Mouse (Mus musculus): ENCODE measurements around the gene E130308A19Rik.

E130308A19Rik gene

DNA sequence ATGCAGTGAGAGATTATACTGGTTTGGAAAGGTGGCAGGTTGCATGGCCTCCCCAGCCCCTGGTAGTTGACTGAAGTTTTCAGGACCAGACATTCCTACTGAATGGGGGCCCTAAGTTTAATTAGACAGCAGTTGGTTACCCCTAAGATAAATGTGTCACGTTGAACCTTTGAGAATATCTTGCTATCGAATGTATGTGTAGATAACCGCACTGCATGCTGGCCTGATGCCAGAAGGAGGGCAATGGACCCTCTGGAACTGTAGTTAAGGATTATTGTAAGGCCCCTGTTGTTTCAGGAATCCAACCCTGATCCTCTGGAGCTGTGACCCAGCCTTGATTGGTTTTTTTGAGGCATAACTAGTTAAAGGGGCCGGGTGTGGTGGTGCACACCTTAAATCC lies 58.3 kb downstream of the E130308A19Rik start:
- DNase-seq: no peak

- peak in 1 of 2 experiments; percentile 5 for DNase-seq
These were observed 60.7 kb downstream of the E130308A19Rik start for GRCm38 (mm10) chr4:59686716-59687115.

GRCm38 (mm10) chr4:59689055-59689454 lies 63.0 kb downstream of the E130308A19Rik start:
- DNase-seq: no peak

- DNase-seq: no peak
These were observed 64.1 kb downstream of the E130308A19Rik start for GRCm38 (mm10) chr4:59690145-59690544.

- no peak for DNase-seq
These were observed 70.8 kb downstream of the E130308A19Rik start for GRCm38 (mm10) chr4:59696846-59697245.

DNA sequence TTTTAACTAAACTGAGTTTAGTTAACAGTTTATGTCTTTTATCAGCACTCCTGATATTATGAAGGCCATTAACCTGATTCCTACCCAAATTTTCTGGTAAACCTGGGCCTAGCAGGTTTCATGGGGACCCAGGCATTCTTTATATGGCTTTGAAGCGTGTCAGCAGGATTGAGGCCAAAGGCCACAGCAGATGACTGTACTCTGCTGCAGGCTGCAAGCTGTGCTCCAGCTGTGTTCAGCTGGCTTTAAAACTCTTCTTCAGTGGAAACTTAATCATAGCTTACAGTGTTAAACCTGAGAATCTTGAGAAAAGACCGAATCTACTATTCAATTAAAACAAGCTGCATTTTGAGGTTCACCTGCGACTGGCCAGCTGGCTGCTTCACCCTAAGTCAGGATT lies 71.9 kb downstream of the E130308A19Rik start:
- DNase-seq: no peak

DNA sequence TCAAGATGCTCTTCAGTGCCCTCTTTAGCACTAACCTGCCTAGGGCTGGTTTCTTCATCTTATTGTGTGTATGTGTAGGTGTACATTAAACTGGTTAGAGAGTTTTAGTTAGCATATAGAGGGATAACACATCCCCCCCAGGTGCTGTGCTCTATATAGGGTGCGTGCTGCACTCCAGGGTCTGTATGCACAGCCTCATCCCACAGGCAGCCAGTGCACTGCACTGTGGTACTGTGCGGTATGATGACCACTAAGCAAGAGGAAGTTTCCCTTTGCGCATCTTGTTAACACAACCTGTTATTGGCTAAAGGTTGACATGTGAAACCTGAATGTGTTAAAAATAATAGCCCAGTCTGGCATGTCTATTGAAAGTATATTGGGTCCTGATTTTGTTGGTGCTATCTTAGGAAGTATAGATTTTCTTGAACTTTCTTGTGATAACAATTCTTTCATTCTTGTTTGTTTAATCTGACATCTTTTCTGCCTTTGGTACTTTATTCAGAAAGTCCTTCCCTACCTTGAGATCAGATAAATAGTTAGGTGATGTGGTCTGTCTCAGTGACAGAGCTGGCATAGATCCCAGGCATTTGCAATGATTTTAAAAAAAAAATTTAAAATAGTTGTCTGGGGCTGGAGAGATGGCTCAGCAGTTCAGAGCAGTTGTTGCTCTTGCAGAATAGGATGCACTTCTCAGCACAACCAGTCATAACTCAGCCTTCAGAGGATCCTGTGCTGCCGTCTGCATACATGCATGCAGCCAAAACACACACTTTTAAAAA lies 73.2 kb downstream of the E130308A19Rik start:
- DNase-seq: no peak

- peak; percentile 25 to 31 for DNase-seq
These were observed 83.3 kb downstream of the E130308A19Rik start for GRCm38 (mm10) chr4:59709321-59709720.

GRCm38 (mm10) chr4:59710736-59711389 lies 84.9 kb downstream of the E130308A19Rik start:
- DNase-seq: no peak

DNA sequence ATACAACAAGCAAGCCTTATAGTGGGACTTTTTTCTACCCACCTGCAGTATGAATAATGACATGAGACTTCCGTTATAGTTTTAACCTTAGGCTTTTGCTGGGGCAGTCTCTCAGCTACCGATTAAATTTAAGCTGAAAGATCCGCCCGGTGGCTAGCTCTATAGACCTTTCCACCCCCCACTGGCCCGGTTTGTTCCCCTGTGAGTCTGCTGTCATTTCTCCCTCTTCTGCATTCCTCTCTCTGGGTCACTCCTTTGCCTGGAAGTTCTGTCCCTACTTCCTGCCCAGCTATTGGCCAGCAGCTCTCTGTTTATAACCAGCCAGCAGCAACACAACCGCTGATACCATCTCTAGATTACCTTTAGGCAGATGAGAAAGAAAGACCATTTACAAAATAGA lies 86.4 kb downstream of the E130308A19Rik start:
- DNase-seq: no peak

DNA sequence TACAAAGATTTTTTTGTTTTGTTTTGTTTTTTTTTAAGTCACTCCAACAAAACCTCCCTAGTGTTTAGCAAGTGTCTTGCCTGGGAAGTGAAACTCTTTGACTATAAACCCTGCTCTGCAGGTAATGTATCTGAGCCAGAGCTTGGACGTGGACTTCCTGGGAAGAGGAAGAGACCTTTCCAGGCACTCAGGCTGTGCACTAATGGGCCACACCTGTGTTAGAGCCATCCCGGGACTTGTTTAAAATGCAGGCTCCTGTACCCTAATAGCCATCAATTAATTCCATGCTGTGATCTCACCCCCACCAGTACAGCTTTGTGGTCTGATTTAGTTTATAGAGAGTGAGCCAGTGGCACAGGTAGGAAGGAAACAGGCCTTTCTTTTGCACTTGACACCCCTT lies 86.9 kb downstream of the E130308A19Rik start:
- no peak for DNase-seq

DNA sequence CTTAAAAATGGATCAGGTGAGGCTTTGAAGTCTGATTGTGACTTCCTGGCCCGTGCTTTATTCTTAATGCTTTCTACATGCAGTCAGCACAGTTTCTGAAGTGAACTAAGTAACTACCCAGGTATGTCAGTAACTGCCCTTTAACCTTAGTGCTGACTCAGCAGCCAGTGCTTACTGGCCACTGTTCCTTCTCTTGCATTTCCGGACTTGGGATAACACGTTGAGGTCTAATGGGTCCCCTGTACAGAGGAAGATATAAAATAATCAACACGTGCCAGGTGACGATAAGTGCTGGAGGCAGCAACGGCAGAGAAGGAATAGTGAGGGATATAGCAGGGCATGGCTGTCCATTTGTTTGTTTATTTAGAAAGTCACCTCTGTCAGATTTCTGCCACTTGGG lies 88.5 kb downstream of the E130308A19Rik start:
- no peak for DNase-seq

DNA sequence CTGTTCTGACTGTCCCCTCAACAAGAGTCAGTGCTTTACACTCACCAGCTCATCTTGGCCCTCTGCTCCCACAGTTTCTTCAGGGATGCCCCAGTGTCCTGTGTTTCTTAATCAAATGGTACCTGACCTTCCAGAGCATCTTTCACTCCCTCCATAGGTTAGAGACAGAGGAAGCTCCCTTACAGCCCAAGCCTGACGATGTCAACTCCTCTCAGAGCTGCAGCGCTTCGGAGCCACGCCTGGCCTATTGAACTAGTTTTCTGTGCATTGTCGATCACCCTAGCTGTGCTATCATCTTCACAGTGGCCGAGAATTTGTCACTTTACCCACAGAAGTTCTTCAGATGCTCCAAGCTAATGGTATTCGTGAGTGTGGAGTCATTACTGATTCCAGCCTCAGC lies 88.9 kb downstream of the E130308A19Rik start:
- no peak for DNase-seq

DNA sequence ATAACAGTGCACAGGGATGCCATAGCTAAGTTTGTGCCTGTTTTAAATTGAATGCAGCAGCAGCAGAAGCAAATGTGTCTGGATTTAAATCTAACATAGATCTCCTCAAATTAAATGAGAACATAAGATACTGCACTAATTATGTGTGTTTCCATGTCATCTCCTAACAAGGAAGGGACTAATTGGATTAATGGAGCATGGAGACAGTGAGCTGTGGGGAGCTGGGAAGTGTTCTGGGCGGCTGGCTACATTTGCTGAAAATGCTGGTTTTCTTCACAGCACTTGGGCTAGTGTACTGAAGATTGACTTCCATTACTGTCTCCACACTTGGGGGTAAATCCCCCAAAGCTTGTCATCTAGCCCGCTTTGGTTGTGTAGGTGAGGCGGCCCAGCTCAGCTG lies 89.5 kb downstream of the E130308A19Rik start:
- DNase-seq: no peak

GRCm38 (mm10) chr4:59717349-59717748 lies 91.3 kb downstream of the E130308A19Rik start:
- DNase-seq: no peak

DNA sequence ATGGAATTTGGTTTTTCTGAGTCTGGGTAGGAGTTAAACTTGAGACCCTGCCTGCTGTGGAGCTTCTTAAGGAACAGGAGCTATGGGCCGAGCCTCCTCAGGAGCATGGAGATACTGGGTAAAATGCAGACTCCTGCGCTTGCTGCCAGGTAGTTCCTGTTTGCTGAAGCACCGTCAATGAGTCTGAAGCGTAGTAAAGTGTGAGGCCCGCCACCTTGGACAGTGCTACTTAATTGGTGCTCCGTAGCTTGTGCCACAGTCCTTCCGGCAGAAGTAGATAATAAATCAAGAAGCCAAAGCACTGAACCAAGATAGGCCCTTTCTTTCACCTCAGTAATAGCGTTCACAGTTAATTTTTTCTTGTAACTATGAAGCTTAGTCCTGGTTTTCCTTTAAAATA lies 92.5 kb downstream of the E130308A19Rik start:
- no peak for DNase-seq

GRCm38 (mm10) chr4:59719481-59720355 lies 93.7 kb downstream of the E130308A19Rik start:
- peak; percentile 24 to 31 for DNase-seq

DNA sequence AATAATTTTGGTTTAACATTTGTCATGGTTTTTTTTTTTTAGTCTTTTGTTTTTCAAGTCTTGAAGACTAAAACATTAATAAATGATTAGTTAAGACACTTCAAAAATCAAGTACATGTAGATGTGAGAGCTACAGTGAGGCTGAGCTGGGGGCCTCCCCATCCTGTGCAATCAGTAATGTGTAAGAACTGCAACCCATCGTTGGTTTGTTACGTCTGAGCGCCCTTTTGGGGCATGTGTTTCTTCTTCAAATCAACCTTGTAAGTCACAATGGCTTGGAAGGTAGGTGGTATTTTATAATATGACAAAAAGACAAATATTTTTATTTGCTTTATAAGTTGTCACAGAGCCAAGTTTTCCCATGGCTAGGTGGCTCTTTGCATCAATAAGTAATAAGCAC lies 95.8 kb downstream of the E130308A19Rik start:
- DNase-seq: no peak

DNA sequence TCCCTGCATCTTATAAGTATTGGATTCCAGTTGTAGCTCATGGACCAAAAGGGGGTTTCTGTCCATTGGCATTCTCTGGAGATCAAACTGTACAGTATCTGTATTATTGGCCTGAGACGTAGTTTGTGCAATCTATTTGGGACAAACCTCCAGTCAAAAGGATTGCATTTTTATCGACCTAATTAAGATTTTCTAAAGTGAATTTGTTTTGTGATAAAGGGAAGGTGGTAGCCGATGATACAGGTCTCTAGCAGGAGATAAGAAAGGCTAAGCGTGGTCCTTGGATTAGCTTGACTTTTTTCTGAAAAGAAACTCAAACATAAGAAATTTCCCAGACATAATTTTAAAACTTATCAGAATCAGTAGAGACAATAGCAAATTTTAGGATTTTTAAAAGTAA lies 99.6 kb downstream of the E130308A19Rik start:
- no peak for DNase-seq

DNA sequence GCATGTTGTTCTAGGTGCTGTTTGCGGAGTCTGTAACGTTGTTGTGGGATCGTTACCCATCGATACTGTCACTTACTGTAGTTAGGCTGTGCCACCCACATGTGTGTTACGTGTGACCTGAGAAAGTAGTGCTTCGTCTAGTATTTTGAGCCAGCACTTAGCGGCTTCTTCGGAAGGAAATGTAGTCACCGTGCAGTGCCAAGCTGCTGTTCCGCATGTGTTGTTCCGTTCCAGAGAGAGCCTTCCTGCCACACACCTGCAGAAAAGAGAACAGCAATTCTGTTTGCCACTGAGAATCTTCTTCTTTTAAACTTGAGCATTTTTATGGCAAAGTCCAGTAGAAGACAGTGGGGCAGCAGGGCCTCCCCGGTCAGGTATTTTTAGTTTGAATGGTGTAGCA lies 100.5 kb downstream of the E130308A19Rik start:
- no peak for DNase-seq

DNA sequence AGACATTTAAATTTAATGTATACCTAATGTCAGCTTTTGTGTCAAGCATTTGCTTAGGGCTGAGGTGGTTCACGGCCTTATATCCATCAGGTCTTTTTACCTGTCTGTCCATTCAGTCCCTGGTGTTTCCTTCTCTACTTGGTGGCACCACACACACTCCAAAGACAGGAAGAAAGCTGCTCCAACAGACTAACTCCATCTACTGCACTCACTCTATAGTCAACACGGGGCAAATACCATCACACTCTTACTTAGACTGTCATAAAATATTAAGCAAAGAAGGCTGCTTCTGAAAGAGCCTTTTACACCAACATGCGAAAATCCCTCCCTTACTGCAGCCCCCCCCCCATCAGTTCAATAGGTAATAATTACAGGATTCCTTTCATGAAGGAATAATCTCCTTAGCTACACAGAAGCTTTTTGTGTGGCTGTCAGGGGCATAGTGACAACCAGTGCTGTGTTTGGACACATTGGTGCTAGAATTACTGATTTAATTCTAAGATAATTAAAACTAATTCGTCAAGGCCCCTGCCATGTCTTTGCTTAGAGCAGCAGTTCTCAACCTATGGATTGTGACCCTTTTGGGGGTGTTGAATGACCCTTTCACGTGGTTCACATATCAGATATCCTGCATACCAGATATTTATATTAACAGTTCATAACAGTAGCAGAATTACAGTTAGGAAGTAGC lies 101.3 kb downstream of the E130308A19Rik start:
- DNase-seq: no peak

GRCm38 (mm10) chr4:59727878-59728261 lies 101.9 kb downstream of the E130308A19Rik start:
- no peak for DNase-seq

DNA sequence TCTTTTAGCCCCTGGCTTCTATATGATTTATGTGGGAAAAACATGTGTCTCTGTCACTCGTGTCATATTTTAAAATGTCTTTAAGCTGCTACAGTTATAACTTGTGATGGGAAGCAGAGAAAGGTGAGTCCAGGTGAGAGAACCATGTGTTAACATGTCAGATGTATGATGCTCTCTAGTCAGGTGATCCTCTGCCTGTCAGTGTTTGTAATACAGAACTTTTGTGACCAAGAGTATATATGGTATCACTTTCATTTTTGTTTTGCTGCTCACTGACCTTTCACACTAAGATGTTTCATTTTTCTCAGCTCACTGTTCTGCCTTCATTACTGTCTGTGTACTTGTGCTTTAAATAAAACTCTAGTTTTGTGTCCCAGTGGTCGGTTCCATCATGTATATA lies 102.8 kb downstream of the E130308A19Rik start:
- DNase-seq: no peak
